Mouse (Mus musculus) hindbrain, embryonic 10.5 days (tissue): ENCODE results near the gene Fsip1. TPM values are rescaled to one million over a fixed set of nuclear protein-coding genes. Genes with fewer than 3 reads are reported as not detected.

ENCODE experiments used
- DNase-seq: peaks from one replicate; pipeline ENCODE4 v3.0.0-alpha.2; 2017; ENCODE audit warnings: low spot score
- H3K27ac ChIP-seq: fragments of 300-500 bp; sonication (generic); 2 replicates; pipeline ENCODE4 v1.5.1; 2016; ENCODE audit warnings: mild to moderate bottlenecking, moderate library complexity
- H3K27me3 ChIP-seq: fragments of 300-500 bp; sonication (generic); 2 replicates; pipeline ENCODE4 v1.6.1; 2016; ENCODE audit warnings: mild to moderate bottlenecking; ENCODE audit not compliant: poor library complexity, insufficient read depth, severe bottlenecking
- H3K36me3 ChIP-seq: fragments of 300-500 bp; sonication (generic); 2 replicates; pipeline ENCODE4 v1.6.1; 2016; ENCODE audit warnings: mild to moderate bottlenecking, moderate library complexity
- H3K4me1 ChIP-seq: fragments of 300-500 bp; sonication (generic); replicated peaks from 2 replicates; pipeline ENCODE4 v1.6.1; 2016; ENCODE audit warnings: mild to moderate bottlenecking
- H3K4me3 ChIP-seq: fragments of 300-500 bp; sonication (generic); 2 replicates; pipeline ENCODE4 v1.5.1; 2016; ENCODE audit warnings: mild to moderate bottlenecking, moderate library complexity
- H3K9me3 ChIP-seq: fragments of 300-500 bp; sonication (generic); 2 replicates; pipeline ENCODE4 v1.6.1; 2016; ENCODE audit warnings: mild to moderate bottlenecking, moderate library complexity
- WGBS: fragments of 180-500 bp; shearing (Covaris S2); methylation state at CpG from one replicate; pipeline ENCODE4 v1.1.7; 2016; 5-methylcytosine and 5-hydroxymethylcytosine counted together
- polyA plus RNA-seq: library from polyadenylated mRNA; unstranded; fragments of >200 nt; fragmentation: Nextera tagmentation; extraction: Ambion mirVana; gene quantifications from 2 replicates; pipeline ENCODE4 v1.2.1, GENCODE M21; 2016

The Fsip1 gene
- polyA plus RNA-seq, 1 experiment from 2014 or later: 3.1 TPM

- DNase-seq: peak; percentile 79
- 13% methylated on average over 10 of the region's 10 CpGs for WGBS
- no peak overlapping the region for H3K4me3 ChIP-seq
- H3K36me3 ChIP-seq: no peaks in the 10 kb centered on the region
- H3K4me1 ChIP-seq: 0 out of 2 replicates have a peak, but pooled peaks cover 3% of the 10 kb centered on the region
- no peak overlapping the region for H3K27ac ChIP-seq
- H3K27me3 ChIP-seq: no peaks in the 10 kb centered on the region
- H3K9me3 ChIP-seq: no peaks in the 10 kb centered on the region
These were observed 10.9 kb downstream of the Fsip1 start for GRCm38 (mm10) chr2:118245914-118246313.

- Histone ChIP-seq H3K4me3 (no peak overlapping the region), H3K27me3 (no peaks in the 10 kb centered on the region), H3K4me1 (no peaks in the 10 kb centered on the region; the same call in 1 of the 2 replicates), H3K36me3 (no peaks in the 10 kb centered on the region), H3K9me3 (no peaks in the 10 kb centered on the region), H3K27ac (no peak overlapping the region)
- no peak for DNase-seq
- WGBS: 80% methylated on average over 7 of the region's 7 CpGs
These were observed 20.6 kb downstream of the Fsip1 start for GRCm38 (mm10) chr2:118236196-118236595.

- no peaks in the 10 kb centered on the region for H3K27me3 ChIP-seq
- H3K9me3 ChIP-seq: no peaks in the 10 kb centered on the region
- no peaks in the 10 kb centered on the region; the same call in 1 of the 2 replicates for H3K4me1 ChIP-seq
- no peak for DNase-seq
- 85% methylated on average over 3 of the region's 3 CpGs for WGBS
- H3K4me3 ChIP-seq: no peak overlapping the region
- H3K36me3 ChIP-seq: no peaks in the 10 kb centered on the region
- H3K27ac ChIP-seq: no peak overlapping the region
These were observed 21.2 kb downstream of the Fsip1 start for GRCm38 (mm10) chr2:118235614-118236013.

GRCm38 (mm10) chr2:118230544-118230943, 26.2 kb downstream of the Fsip1 start:
- no peak overlapping the region for H3K4me3 ChIP-seq
- no peaks in the 10 kb centered on the region for H3K9me3 ChIP-seq
- no peaks in the 10 kb centered on the region; the same call in 1 of the 2 replicates for H3K4me1 ChIP-seq
- no peak overlapping the region for H3K27ac ChIP-seq
- DNase-seq: no peak
- WGBS: 70% methylated on average over 3 of the region's 3 CpGs
- no peaks in the 10 kb centered on the region for H3K27me3 ChIP-seq
- no peaks in the 10 kb centered on the region for H3K36me3 ChIP-seq

GRCm38 (mm10) chr2:118228486-118229079, 28.2 kb downstream of the Fsip1 start:
- Histone ChIP-seq H3K27me3 (no peaks in the 10 kb centered on the region), H3K27ac (no peak overlapping the region), H3K4me1 (peaks cover 13% of the 10 kb centered on the region), H3K4me3 (no peak overlapping the region), H3K36me3 (no peaks in the 10 kb centered on the region), H3K9me3 (no peaks in the 10 kb centered on the region)
- DNase-seq: no peak
- WGBS: 81% methylated on average over 4 of the region's 4 CpGs

- 80% methylated on average over 10 of the region's 10 CpGs for WGBS
These were observed 31.3 kb downstream of the Fsip1 start for GRCm38 (mm10) chr2:118225316-118226041.

GRCm38 (mm10) chr2:118217993-118218595, 38.7 kb downstream of the Fsip1 start:
- Histone ChIP-seq H3K36me3 (peaks cover 17% of the 10 kb centered on the region; the same call in 1 of the 2 replicates), H3K27ac (peak overlapping the region; percentile 79), H3K4me1 (peaks cover 12% of the 10 kb centered on the region; the same call in 1 of the 2 replicates), H3K27me3 (no peaks in the 10 kb centered on the region), H3K9me3 (peaks cover 5% of the 10 kb centered on the region; the same call in 1 of the 2 replicates), H3K4me3 (no peak overlapping the region)
- 34% methylated on average over 4 of the region's 4 CpGs for WGBS
- no peak for DNase-seq

More at GRCm38 (mm10) chr2:118225316-118226041, 31.3 kb downstream of the Fsip1 start:
- Histone ChIP-seq H3K27ac (no peak overlapping the region), H3K9me3 (peaks cover under 1% of the 10 kb centered on the region; the same call in 1 of the 2 replicates), H3K27me3 (no peaks in the 10 kb centered on the region), H3K4me1 (peaks cover 13% of the 10 kb centered on the region), H3K36me3 (peaks cover 5% of the 10 kb centered on the region; the same call in 1 of the 2 replicates), H3K4me3 (no peak overlapping the region)
- no peak for DNase-seq

- H3K27me3 ChIP-seq: no peaks in the 10 kb centered on the region
These were observed 47.1 kb downstream of the Fsip1 start for GRCm38 (mm10) chr2:118209712-118210111.

GRCm38 (mm10) chr2:118208651-118209050, 48.1 kb downstream of the Fsip1 start:
- Histone ChIP-seq H3K4me3 (no peak overlapping the region), H3K9me3 (no peaks in the 10 kb centered on the region), H3K27me3 (no peaks in the 10 kb centered on the region), H3K27ac (peak overlapping the region; percentile 42; the same call in 1 of the 2 replicates), H3K36me3 (no peaks in the 10 kb centered on the region), H3K4me1 (peaks cover 39% of the 10 kb centered on the region)
- 49% methylated on average over 5 of the region's 5 CpGs for WGBS
- no peak for DNase-seq

More at GRCm38 (mm10) chr2:118209712-118210111, 47.1 kb downstream of the Fsip1 start:
- Histone ChIP-seq H3K4me1 (peaks cover 28% of the 10 kb centered on the region), H3K27ac (no peak overlapping the region), H3K36me3 (no peaks in the 10 kb centered on the region), H3K9me3 (no peaks in the 10 kb centered on the region), H3K4me3 (no peak overlapping the region)
- 83% methylated on average over 5 of the region's 5 CpGs for WGBS
- DNase-seq: no peak

- H3K36me3 ChIP-seq: no peaks in the 10 kb centered on the region
- no peaks in the 10 kb centered on the region for H3K9me3 ChIP-seq
- H3K27me3 ChIP-seq: no peaks in the 10 kb centered on the region
- 49% methylated on average over 8 of the region's 8 CpGs for WGBS
- no peak for DNase-seq
- H3K27ac ChIP-seq: peak overlapping the region; percentile 81
- H3K4me1 ChIP-seq: peaks cover 59% of the 10 kb centered on the region
- H3K4me3 ChIP-seq: no peak overlapping the region
These were observed 50.7 kb downstream of the Fsip1 start for GRCm38 (mm10) chr2:118205991-118206585.

- H3K4me1 ChIP-seq: peaks cover 59% of the 10 kb centered on the region
- 68% methylated on average over 4 of the region's 4 CpGs for WGBS
- no peaks in the 10 kb centered on the region for H3K36me3 ChIP-seq
- H3K27ac ChIP-seq: peak overlapping the region; percentile 81
- no peak overlapping the region for H3K4me3 ChIP-seq
- DNase-seq: no peak
- H3K9me3 ChIP-seq: no peaks in the 10 kb centered on the region
- H3K27me3 ChIP-seq: no peaks in the 10 kb centered on the region
These were observed 52.1 kb downstream of the Fsip1 start for GRCm38 (mm10) chr2:118204646-118205045.

GRCm38 (mm10) chr2:118203739-118204461, 52.9 kb downstream of the Fsip1 start:
- peak overlapping the region; percentile 81 for H3K27ac ChIP-seq
- WGBS: 15% methylated on average over 16 of the region's 16 CpGs

More at GRCm38 (mm10) chr2:118203739-118204461, 52.9 kb downstream of the Fsip1 start:
- no peaks in the 10 kb centered on the region for H3K27me3 ChIP-seq
- H3K4me1 ChIP-seq: peaks cover 59% of the 10 kb centered on the region
- peak; percentile 59 for DNase-seq
- H3K4me3 ChIP-seq: peak overlapping the region; percentile 13; the same call in 1 of the 2 replicates
- no peaks in the 10 kb centered on the region for H3K9me3 ChIP-seq
- H3K36me3 ChIP-seq: no peaks in the 10 kb centered on the region
